Mouse (Mus musculus) embryonic fibroblast, embryonic 13.5 days (primary cell): ENCODE results near the gene 4930568D16Rik.

ENCODE experiments used
- CTCF ChIP-seq: IDR thresholded peaks from 2 replicates; pipeline ENCODE4 v1.5.1; 2011; ENCODE audit warnings: mild to moderate bottlenecking, control low read depth, low read length, moderate library complexity, borderline replicate concordance; ENCODE audit not compliant: insufficient read depth
- POLR2A ChIP-seq: IDR thresholded peaks from 2 replicates; pipeline ENCODE4 v1.6.1; 2011; ENCODE audit warnings: low read depth, mild to moderate bottlenecking, control low read depth, low read length, moderate library complexity

DNA sequence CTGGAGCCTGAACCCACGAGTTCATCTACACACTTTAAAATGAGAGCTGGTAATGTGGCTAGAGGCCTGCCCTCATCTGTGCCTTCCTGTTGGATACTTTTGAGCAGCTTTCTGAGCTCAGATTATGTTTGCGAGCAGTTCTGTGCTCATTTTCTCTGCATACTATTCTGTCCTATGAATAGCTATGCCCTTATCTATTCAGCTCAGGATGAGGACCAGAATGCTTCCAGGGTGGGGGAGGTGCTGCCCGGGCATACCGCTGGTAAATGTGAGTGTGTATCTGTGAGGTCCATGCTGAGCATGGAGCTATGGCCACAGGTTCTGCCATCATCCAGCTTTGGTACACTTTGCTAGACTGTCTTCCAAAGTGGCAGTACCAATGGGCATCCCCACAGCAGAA lies 49.9 kb downstream of the 4930568D16Rik start:
- TF ChIP-seq POLR2A (no peak), CTCF (no peak)
